Mouse (Mus musculus): ENCODE measurements at regions not wholly inside any gene's neighbourhood (a gene's known extent, or its start where the extent isn't known, plus 50 kb on each side); places are given as distances from the start of the nearest gene placed in this dataset.

- no peak overlapping the region for H3K4me3 ChIP-seq (ENCODE audit: low read depth, low read length)
- ATAC-seq (ENCODE audit: low read depth) = no peak
- no peak overlapping the region for H3K4me2 ChIP-seq (ENCODE audit: low read depth, low read length)
- H3K9me3 ChIP-seq (replicated peaks; ENCODE audit: control insufficient read depth, low read length) = no peaks in the 10 kb centered on the region
- no peaks in the 10 kb centered on the region for H3K27me3 ChIP-seq (ENCODE audit: control insufficient read depth, insufficient read depth, low read depth, low read length)
- H3K27ac ChIP-seq (ENCODE audit: low read length) = no peak overlapping the region
- H3K9ac ChIP-seq (ENCODE audit: low read depth, low read length) = no peak overlapping the region
- 69% methylated on average over 4 of the region's 4 CpGs for WGBS (ENCODE audit: insufficient replicate concordance)
- peaks cover 21% of the 10 kb centered on the region for H3K4me1 ChIP-seq (ENCODE audit: control insufficient read depth, low read depth, low read length)
- H3K36me3 ChIP-seq (ENCODE audit: control insufficient read depth, insufficient read depth) = no peaks in the 10 kb centered on the region
Measured at GRCm38 (mm10) chr3:21990526-21990925, 85.9 kb upstream of the Tbl1xr1 start.

- no peaks in the 10 kb centered on the region for H3K27me3 ChIP-seq (ENCODE audit: control insufficient read depth, insufficient read depth, low read depth, low read length)
- H3K9me3 ChIP-seq (replicated peaks; ENCODE audit: control insufficient read depth, low read length) = no peaks in the 10 kb centered on the region
- 26% methylated on average over 9 of the region's 9 CpGs for WGBS (ENCODE audit: insufficient replicate concordance)
- H3K9ac ChIP-seq (ENCODE audit: low read depth, low read length) = no peak overlapping the region
- H3K4me2 ChIP-seq (ENCODE audit: low read depth, low read length) = peak overlapping the region; percentile 21; the same call in 1 of the 2 replicates
- no peak overlapping the region for H3K4me3 ChIP-seq (ENCODE audit: low read depth, low read length)
- no peaks in the 10 kb centered on the region for H3K36me3 ChIP-seq (ENCODE audit: control insufficient read depth, insufficient read depth)
- ATAC-seq (ENCODE audit: low read depth) = peak; percentile 25; the same call in 1 of the 2 replicates
- peaks cover 19% of the 10 kb centered on the region for H3K4me1 ChIP-seq (ENCODE audit: control insufficient read depth, low read depth, low read length)
- peak overlapping the region; percentile 61; the same call in 1 of the 2 replicates for H3K27ac ChIP-seq (ENCODE audit: low read length)
Measured at GRCm38 (mm10) chr3:21991681-21992152, 84.7 kb upstream of the Tbl1xr1 start.

- peaks cover 14% of the 10 kb centered on the region for H3K4me1 ChIP-seq (ENCODE audit: control insufficient read depth, low read depth, low read length)
- no peaks in the 10 kb centered on the region for H3K27me3 ChIP-seq (ENCODE audit: control insufficient read depth, insufficient read depth, low read depth, low read length)
- no peak overlapping the region for H3K9ac ChIP-seq (ENCODE audit: low read depth, low read length)
- H3K9me3 ChIP-seq (replicated peaks; ENCODE audit: control insufficient read depth, low read length) = no peaks in the 10 kb centered on the region
- H3K4me3 ChIP-seq (ENCODE audit: low read depth, low read length) = no peak overlapping the region
- no peak for ATAC-seq (ENCODE audit: low read depth)
- no peaks in the 10 kb centered on the region for H3K36me3 ChIP-seq (ENCODE audit: control insufficient read depth, insufficient read depth)
- H3K4me2 ChIP-seq (ENCODE audit: low read depth, low read length) = no peak overlapping the region
- 40% methylated on average over 5 of the region's 5 CpGs for WGBS (ENCODE audit: insufficient replicate concordance)
- H3K27ac ChIP-seq (ENCODE audit: low read length) = peak overlapping the region; percentile 61; the same call in 1 of the 2 replicates
Measured at GRCm38 (mm10) chr3:21992203-21992602, 84.2 kb upstream of the Tbl1xr1 start.

GRCm38 (mm10) chr3:21993961-21994360, 82.5 kb upstream of the Tbl1xr1 start:
- Histone ChIP-seq H3K36me3 (ENCODE audit: control insufficient read depth, insufficient read depth) (no peaks in the 10 kb centered on the region), H3K9ac (ENCODE audit: low read depth, low read length) (no peak overlapping the region), H3K4me3 (ENCODE audit: low read depth, low read length) (no peak overlapping the region), H3K4me1 (ENCODE audit: control insufficient read depth, low read depth, low read length) (no peaks in the 10 kb centered on the region; the same call in 1 of the 2 replicates), H3K9me3 (replicated peaks; ENCODE audit: control insufficient read depth, low read length) (no peaks in the 10 kb centered on the region), H3K27ac (ENCODE audit: low read length) (no peak overlapping the region), H3K27me3 (ENCODE audit: control insufficient read depth, insufficient read depth, low read depth, low read length) (no peaks in the 10 kb centered on the region), H3K4me2 (ENCODE audit: low read depth, low read length) (no peak overlapping the region)
- ATAC-seq (ENCODE audit: low read depth) = no peak
- 76% methylated on average over 2 of the region's 2 CpGs for WGBS (ENCODE audit: insufficient replicate concordance)

GRCm38 (mm10) chr3:21995566-21996391, 80.7 kb upstream of the Tbl1xr1 start:
- Histone ChIP-seq H3K4me2 (ENCODE audit: low read depth, low read length) (no peak overlapping the region), H3K36me3 (ENCODE audit: control insufficient read depth, insufficient read depth) (no peaks in the 10 kb centered on the region), H3K4me3 (ENCODE audit: low read depth, low read length) (no peak overlapping the region), H3K4me1 (ENCODE audit: control insufficient read depth, low read depth, low read length) (no peaks in the 10 kb centered on the region; the same call in 1 of the 2 replicates), H3K27ac (ENCODE audit: low read length) (no peak overlapping the region), H3K9me3 (replicated peaks; ENCODE audit: control insufficient read depth, low read length) (no peaks in the 10 kb centered on the region), H3K27me3 (ENCODE audit: control insufficient read depth, insufficient read depth, low read depth, low read length) (no peaks in the 10 kb centered on the region), H3K9ac (ENCODE audit: low read depth, low read length) (no peak overlapping the region)
- 23% methylated on average over 8 of the region's 8 CpGs for WGBS (ENCODE audit: insufficient replicate concordance)
- peak; percentile 73 for ATAC-seq (ENCODE audit: low read depth)

GRCm38 (mm10) chr3:21997387-21997786, 79.1 kb upstream of the Tbl1xr1 start:
- Histone ChIP-seq H3K9ac (ENCODE audit: low read depth, low read length) (no peak overlapping the region), H3K4me1 (ENCODE audit: control insufficient read depth, low read depth, low read length) (no peaks in the 10 kb centered on the region; the same call in 1 of the 2 replicates), H3K4me3 (ENCODE audit: low read depth, low read length) (no peak overlapping the region), H3K36me3 (ENCODE audit: control insufficient read depth, insufficient read depth) (no peaks in the 10 kb centered on the region), H3K9me3 (replicated peaks; ENCODE audit: control insufficient read depth, low read length) (no peaks in the 10 kb centered on the region), H3K27me3 (ENCODE audit: control insufficient read depth, insufficient read depth, low read depth, low read length) (no peaks in the 10 kb centered on the region), H3K27ac (ENCODE audit: low read length) (no peak overlapping the region), H3K4me2 (ENCODE audit: low read depth, low read length) (no peak overlapping the region)
- 43% methylated on average over 3 of the region's 3 CpGs for WGBS (ENCODE audit: insufficient replicate concordance)
- no peak for ATAC-seq (ENCODE audit: low read depth)

GRCm38 (mm10) chr3:22005456-22005855, 71.0 kb upstream of the Tbl1xr1 start:
- H3K4me2 ChIP-seq (ENCODE audit: low read depth, low read length) = no peak overlapping the region
- H3K9ac ChIP-seq (ENCODE audit: low read depth, low read length) = no peak overlapping the region
- ATAC-seq (ENCODE audit: low read depth) = no peak
- no peaks in the 10 kb centered on the region for H3K36me3 ChIP-seq (ENCODE audit: control insufficient read depth, insufficient read depth)
- no peak overlapping the region for H3K27ac ChIP-seq (ENCODE audit: low read length)
- WGBS (ENCODE audit: insufficient replicate concordance) = 68% methylated on average over 9 of the region's 9 CpGs
- H3K4me3 ChIP-seq (ENCODE audit: low read depth, low read length) = no peak overlapping the region
- H3K27me3 ChIP-seq (ENCODE audit: control insufficient read depth, insufficient read depth, low read depth, low read length) = no peaks in the 10 kb centered on the region
- no peaks in the 10 kb centered on the region; the same call in 1 of the 2 replicates for H3K4me1 ChIP-seq (ENCODE audit: control insufficient read depth, low read depth, low read length)
- no peaks in the 10 kb centered on the region for H3K9me3 ChIP-seq (replicated peaks; ENCODE audit: control insufficient read depth, low read length)

- Histone ChIP-seq H3K9ac (ENCODE audit: low read depth, low read length) (no peak overlapping the region), H3K4me3 (ENCODE audit: low read depth, low read length) (no peak overlapping the region), H3K9me3 (replicated peaks; ENCODE audit: control insufficient read depth, low read length) (no peaks in the 10 kb centered on the region), H3K4me1 (ENCODE audit: control insufficient read depth, low read depth, low read length) (no peaks in the 10 kb centered on the region; the same call in 1 of the 2 replicates), H3K36me3 (ENCODE audit: control insufficient read depth, insufficient read depth) (no peaks in the 10 kb centered on the region), H3K27ac (ENCODE audit: low read length) (no peak overlapping the region), H3K27me3 (ENCODE audit: control insufficient read depth, insufficient read depth, low read depth, low read length) (no peaks in the 10 kb centered on the region), H3K4me2 (ENCODE audit: low read depth, low read length) (no peak overlapping the region)
- no peak for ATAC-seq (ENCODE audit: low read depth)
- WGBS (ENCODE audit: insufficient replicate concordance) = 64% methylated on average over 1 of the region's 1 CpGs
Measured at GRCm38 (mm10) chr3:22006113-22006512, 70.3 kb upstream of the Tbl1xr1 start.

- 52% methylated on average over 2 of the region's 2 CpGs for WGBS (ENCODE audit: insufficient replicate concordance)
- Histone ChIP-seq H3K27ac (ENCODE audit: low read length) (no peak overlapping the region), H3K4me2 (ENCODE audit: low read depth, low read length) (no peak overlapping the region), H3K9ac (ENCODE audit: low read depth, low read length) (no peak overlapping the region), H3K4me3 (ENCODE audit: low read depth, low read length) (no peak overlapping the region), H3K27me3 (ENCODE audit: control insufficient read depth, insufficient read depth, low read depth, low read length) (no peaks in the 10 kb centered on the region), H3K9me3 (replicated peaks; ENCODE audit: control insufficient read depth, low read length) (no peaks in the 10 kb centered on the region), H3K4me1 (ENCODE audit: control insufficient read depth, low read depth, low read length) (no peaks in the 10 kb centered on the region; the same call in 1 of the 2 replicates), H3K36me3 (ENCODE audit: control insufficient read depth, insufficient read depth) (no peaks in the 10 kb centered on the region)
- no peak for ATAC-seq (ENCODE audit: low read depth)
Measured at GRCm38 (mm10) chr3:22006651-22007050, 69.8 kb upstream of the Tbl1xr1 start.

All from liver, embryonic 16.5 days (tissue).